23 mouse cellular contexts compared by ENCODE assay signal in genomic region chr5:68122883-68123282, GRCm38 (mm10).
"Had no signal": no experiment of that assay in that cellular context is flagged by ENCODE, and none has a peak within 500 bp of the region (broad histone marks: within the 10 kb centered on the region; RNA-seq: fewer than 3 reads in every experiment).

No protein-coding gene starts in this region.

- H3K36me3 ChIP-seq: heart, embryonic 13.5 days; heart, embryonic 15.5 days; hindbrain, embryonic 13.5 days; hindbrain, embryonic 15.5 days; limb, embryonic 13.5 days; limb, embryonic 15.5 days; liver, embryonic 12.5 days had no signal

- H3K9me3 ChIP-seq: heart, embryonic 13.5 days; heart, embryonic 15.5 days; hindbrain, embryonic 13.5 days; hindbrain, embryonic 15.5 days; limb, embryonic 13.5 days; limb, embryonic 15.5 days; liver, embryonic 12.5 days had no signal

- DNase-seq: forebrain, postnatal 0 days; gastrocnemius, postnatal 14 days; gastrocnemius, postnatal 36 days; heart, adult 11 months; heart, adult 2 months; heart, postnatal 14 days; heart, postnatal 36 days; kidney, postnatal 10 days; kidney, postnatal 25 days; layer of hippocampus, adult 9-11 months; layer of hippocampus, postnatal 36 days; left cerebral cortex, postnatal 4 days had no signal

- ATAC-seq: forebrain, postnatal 0 days; hindbrain, postnatal 0 days; intestine, embryonic 16.5 days; liver, embryonic 12.5 days had no signal

- H3K4me2 ChIP-seq: heart, embryonic 11.5 days; heart, embryonic 13.5 days; heart, embryonic 15.5 days; hindbrain, embryonic 13.5 days; hindbrain, embryonic 15.5 days; limb, embryonic 13.5 days; limb, embryonic 15.5 days; liver, embryonic 12.5 days had no signal

- H3K4me3 ChIP-seq: heart, adult 2 months; heart, embryonic 13.5 days; heart, embryonic 15.5 days; hindbrain, embryonic 13.5 days; hindbrain, embryonic 15.5 days; limb, embryonic 13.5 days; limb, embryonic 15.5 days; liver, embryonic 12.5 days had no signal

- H3K9ac ChIP-seq: forebrain, postnatal 0 days; heart, embryonic 13.5 days; heart, embryonic 15.5 days; hindbrain, embryonic 13.5 days; hindbrain, embryonic 15.5 days; limb, embryonic 13.5 days; limb, embryonic 15.5 days; liver, embryonic 12.5 days; liver, embryonic 14.5 days had no signal

- H3K27me3 ChIP-seq: heart, embryonic 13.5 days; heart, embryonic 15.5 days; hindbrain, embryonic 13.5 days; hindbrain, embryonic 15.5 days; limb, embryonic 13.5 days; limb, embryonic 15.5 days; liver, embryonic 12.5 days had no signal

- H3K27ac ChIP-seq: heart, adult 2 months; heart, embryonic 13.5 days; heart, embryonic 15.5 days; hindbrain, embryonic 13.5 days; hindbrain, embryonic 15.5 days; hindbrain, postnatal 0 days; limb, embryonic 13.5 days; limb, embryonic 15.5 days; liver, embryonic 12.5 days; liver, embryonic 14.5 days had no signal

- H3K4me1 ChIP-seq: heart, embryonic 13.5 days; heart, embryonic 15.5 days; hindbrain, embryonic 13.5 days; hindbrain, embryonic 15.5 days; limb, embryonic 13.5 days; limb, embryonic 15.5 days; liver, embryonic 12.5 days had no signal
